Mouse (Mus musculus) stomach, embryonic 14.5 days (tissue): Measurements from ENCODE around the gene Gng2. TPM values are rescaled to one million over a fixed set of nuclear protein-coding genes. Genes with fewer than 3 reads are reported as not detected.

Experiments
- ATAC-seq: fragments of 200-750 bp; cut with Nextera tagmentation; 2 replicates; pipeline ENCODE4 v1.8.0; 2017; ENCODE audit warnings: low read depth, moderate TSS enrichment; ENCODE audit not compliant: insufficient number of reproducible peaks, insufficient read depth, low FRiP score
- H3K27ac ChIP-seq: fragments of 300-500 bp; sonication (generic); 2 replicates; pipeline ENCODE4 v1.5.1; 2014; ENCODE audit warnings: mild to moderate bottlenecking, low read length, moderate library complexity, mixed read lengths
- H3K27me3 ChIP-seq: fragments of 300-500 bp; sonication (generic); 2 replicates; pipeline ENCODE4 v1.6.1; 2014; ENCODE audit warnings: low read length, control low read depth, mixed read lengths; ENCODE audit not compliant: control insufficient read depth, insufficient read depth
- H3K36me3 ChIP-seq: fragments of 300-500 bp; sonication (generic); 2 replicates; pipeline ENCODE4 v1.6.1; 2014; ENCODE audit warnings: mild to moderate bottlenecking, control low read depth, low read length, moderate library complexity, mixed read lengths; ENCODE audit not compliant: control insufficient read depth, insufficient read depth
- H3K4me1 ChIP-seq: fragments of 300-500 bp; sonication (generic); 2 replicates; pipeline ENCODE4 v1.6.1; 2014; ENCODE audit warnings: low read length, control low read depth, mixed read lengths; ENCODE audit not compliant: control insufficient read depth, insufficient read depth
- H3K4me2 ChIP-seq: fragments of 300-500 bp; sonication (generic); replicated peaks from 2 replicates; pipeline ENCODE4 v1.6.1; 2014; ENCODE audit warnings: low read depth, low read length, control low read depth
- H3K4me3 ChIP-seq: fragments of 300-500 bp; sonication (generic); 2 replicates; pipeline ENCODE4 v1.5.1; 2014; ENCODE audit warnings: low read depth, low read length, control low read depth
- H3K9ac ChIP-seq: fragments of 300-500 bp; sonication (generic); replicated peaks from 2 replicates; pipeline ENCODE4 v1.6.1; 2014; ENCODE audit warnings: low read depth, mild to moderate bottlenecking, control low read depth, low read length, moderate library complexity, mixed read lengths
- H3K9me3 ChIP-seq: fragments of 300-500 bp; sonication (generic); 2 replicates; pipeline ENCODE4 v1.6.1; 2016; ENCODE audit warnings: low read depth, low read length, control low read depth; ENCODE audit not compliant: control insufficient read depth
- WGBS: fragments of 180-500 bp; shearing (Covaris S2); extraction: QIAGEN DNeasy Blood & Tissue Kit; methylation state at CpG from one replicate; pipeline ENCODE4 v1.1.7; 2014; 5-methylcytosine and 5-hydroxymethylcytosine counted together
- polyA plus RNA-seq: library from polyadenylated mRNA; unstranded; fragments of >200 nt; fragmentation: Nextera tagmentation; extraction: Ambion mirVana; gene quantifications from 2 replicates; pipeline ENCODE4 v1.2.1, GENCODE M21; 2014

Gng2 gene
- polyA plus RNA-seq, 1 experiment from 2014 or later = 72.5 TPM

DNA sequence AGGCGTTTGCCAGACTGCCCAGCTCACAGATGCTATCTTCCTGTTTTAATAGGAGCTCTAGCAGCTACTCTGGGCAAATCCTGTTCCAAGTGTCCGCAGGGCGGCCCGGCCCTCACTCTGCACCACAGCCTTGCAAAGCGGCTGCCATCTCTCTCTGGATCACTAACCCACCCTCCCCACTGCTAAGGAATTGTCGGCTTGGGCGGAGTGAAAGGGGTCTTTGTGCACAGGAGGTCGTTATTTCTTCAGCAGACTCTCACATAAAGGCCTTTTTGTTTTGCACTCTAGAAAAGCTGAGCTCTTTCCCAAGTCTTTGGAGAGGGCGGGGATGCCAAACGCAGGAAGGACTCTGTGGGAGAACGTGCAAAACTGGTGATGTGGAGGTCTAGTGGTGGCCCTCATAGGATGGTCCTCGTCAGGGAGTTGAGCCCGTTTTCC, 57.2 kb downstream of the Gng2 start:
- WGBS = 70% methylated on average over 13 of the region's 13 CpGs

GRCm38 (mm10) chr14:19919789-19920188, 57.6 kb downstream of the Gng2 start:
- Histone ChIP-seq H3K4me1 (no peaks in the 10 kb centered on the region), H3K27ac (no peak overlapping the region), H3K27me3 (no peaks in the 10 kb centered on the region), H3K4me3 (no peak overlapping the region), H3K4me2 (no peak overlapping the region), H3K9ac (no peak overlapping the region), H3K9me3 (no peaks in the 10 kb centered on the region), H3K36me3 (no peaks in the 10 kb centered on the region)
- 73% methylated on average over 7 of the region's 7 CpGs for WGBS
- no peak for ATAC-seq

More for the DNA sequence above, 57.2 kb downstream of the Gng2 start:
- no peaks in the 10 kb centered on the region for H3K36me3 ChIP-seq
- no peak overlapping the region for H3K9ac ChIP-seq
- H3K4me3 ChIP-seq = no peak overlapping the region
- ATAC-seq = no peak
- H3K27me3 ChIP-seq = no peaks in the 10 kb centered on the region
- no peak overlapping the region for H3K4me2 ChIP-seq
- H3K9me3 ChIP-seq = no peaks in the 10 kb centered on the region
- H3K27ac ChIP-seq = no peak overlapping the region
- H3K4me1 ChIP-seq = no peaks in the 10 kb centered on the region

GRCm38 (mm10) chr14:19917534-19917933, 59.9 kb downstream of the Gng2 start:
- ATAC-seq = no peak

GRCm38 (mm10) chr14:19916315-19916714, 61.1 kb downstream of the Gng2 start:
- no peaks in the 10 kb centered on the region for H3K4me1 ChIP-seq
- H3K27ac ChIP-seq = no peak overlapping the region
- no peaks in the 10 kb centered on the region for H3K27me3 ChIP-seq
- H3K4me2 ChIP-seq = no peak overlapping the region
- no peaks in the 10 kb centered on the region for H3K36me3 ChIP-seq
- no peak overlapping the region for H3K9ac ChIP-seq
- no peaks in the 10 kb centered on the region for H3K9me3 ChIP-seq
- 80% methylated on average over 2 of the region's 2 CpGs for WGBS
- no peak for ATAC-seq
- H3K4me3 ChIP-seq = no peak overlapping the region

More at GRCm38 (mm10) chr14:19917534-19917933, 59.9 kb downstream of the Gng2 start:
- H3K4me3 ChIP-seq = no peak overlapping the region
- H3K4me1 ChIP-seq = no peaks in the 10 kb centered on the region
- no peaks in the 10 kb centered on the region for H3K27me3 ChIP-seq
- H3K27ac ChIP-seq = no peak overlapping the region
- no peak overlapping the region for H3K4me2 ChIP-seq
- H3K36me3 ChIP-seq = no peaks in the 10 kb centered on the region
- WGBS = 72% methylated on average over 7 of the region's 7 CpGs
- H3K9ac ChIP-seq = no peak overlapping the region
- no peaks in the 10 kb centered on the region for H3K9me3 ChIP-seq

- ATAC-seq = no peak
- WGBS = 86% methylated on average over 3 of the region's 3 CpGs
- Histone ChIP-seq H3K4me3 (no peak overlapping the region), H3K4me2 (no peak overlapping the region), H3K4me1 (no peaks in the 10 kb centered on the region), H3K9ac (no peak overlapping the region), H3K27ac (no peak overlapping the region), H3K9me3 (no peaks in the 10 kb centered on the region), H3K36me3 (no peaks in the 10 kb centered on the region), H3K27me3 (no peaks in the 10 kb centered on the region)
Measured at GRCm38 (mm10) chr14:19912891-19913290, 64.5 kb downstream of the Gng2 start.

- H3K9me3 ChIP-seq = no peaks in the 10 kb centered on the region
- H3K27ac ChIP-seq = no peak overlapping the region
- ATAC-seq = no peak
- H3K4me1 ChIP-seq = no peaks in the 10 kb centered on the region
- no peaks in the 10 kb centered on the region for H3K36me3 ChIP-seq
- no peak overlapping the region for H3K4me2 ChIP-seq
- no peaks in the 10 kb centered on the region for H3K27me3 ChIP-seq
- H3K4me3 ChIP-seq = no peak overlapping the region
- WGBS = 60% methylated on average over 5 of the region's 5 CpGs
- no peak overlapping the region for H3K9ac ChIP-seq
Measured at GRCm38 (mm10) chr14:19905615-19906014, 71.8 kb downstream of the Gng2 start.

DNA sequence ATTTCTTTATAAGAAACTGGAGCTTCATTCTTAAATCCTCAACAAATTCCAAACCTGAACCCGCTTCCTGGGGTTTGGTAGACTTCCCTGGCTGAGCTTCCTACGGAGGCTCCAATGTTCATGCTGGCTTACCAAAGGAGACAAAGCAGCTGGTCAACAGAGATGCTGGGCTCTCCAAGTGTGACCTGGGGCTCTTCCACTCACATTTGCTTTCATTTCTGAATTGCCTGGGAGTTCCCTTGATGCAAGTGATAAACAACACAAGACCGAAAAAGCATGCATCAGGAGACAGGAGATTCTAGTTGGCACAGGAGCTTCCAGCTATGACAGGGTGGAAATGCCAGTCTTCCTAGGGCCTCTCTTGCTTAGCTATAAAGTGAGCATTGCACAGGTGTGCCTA, 72.6 kb downstream of the Gng2 start:
- Histone ChIP-seq H3K27ac (no peak overlapping the region), H3K4me2 (no peak overlapping the region), H3K4me3 (no peak overlapping the region), H3K9me3 (no peaks in the 10 kb centered on the region), H3K9ac (no peak overlapping the region), H3K36me3 (no peaks in the 10 kb centered on the region), H3K27me3 (no peaks in the 10 kb centered on the region), H3K4me1 (no peaks in the 10 kb centered on the region)
- WGBS = 75% methylated on average over 3 of the region's 3 CpGs
- no peak for ATAC-seq

DNA sequence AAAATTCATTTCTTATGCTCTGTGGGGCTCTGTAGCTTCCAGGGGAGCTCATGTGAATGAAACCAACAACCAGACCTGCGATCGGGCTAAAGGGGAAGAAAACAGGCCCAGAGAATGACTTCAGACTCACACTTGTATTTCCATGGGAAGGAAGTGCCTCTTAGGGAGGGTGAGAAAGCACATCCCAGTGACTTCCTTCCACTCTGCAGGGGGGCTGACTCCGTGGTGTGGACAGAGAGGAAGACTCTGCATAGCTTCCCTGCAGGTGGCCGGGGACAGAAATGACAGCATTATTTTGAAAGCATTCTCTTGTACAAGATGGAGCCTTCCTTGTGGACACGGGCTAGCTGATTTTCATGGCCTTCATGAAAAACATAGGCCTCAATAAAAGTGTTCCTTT, 73.4 kb downstream of the Gng2 start:
- Histone ChIP-seq H3K9ac (no peak overlapping the region), H3K4me2 (no peak overlapping the region), H3K36me3 (no peaks in the 10 kb centered on the region), H3K4me1 (no peaks in the 10 kb centered on the region), H3K27ac (no peak overlapping the region), H3K9me3 (no peaks in the 10 kb centered on the region), H3K27me3 (no peaks in the 10 kb centered on the region), H3K4me3 (no peak overlapping the region)
- ATAC-seq = no peak
- WGBS = 60% methylated on average over 5 of the region's 5 CpGs

- Histone ChIP-seq H3K9ac (no peak overlapping the region), H3K36me3 (no peaks in the 10 kb centered on the region), H3K4me2 (no peak overlapping the region), H3K4me3 (no peak overlapping the region), H3K27me3 (no peaks in the 10 kb centered on the region), H3K9me3 (no peaks in the 10 kb centered on the region), H3K4me1 (no peaks in the 10 kb centered on the region), H3K27ac (no peak overlapping the region)
- WGBS = 92% methylated on average over 4 of the region's 4 CpGs
- no peak for ATAC-seq
Measured at GRCm38 (mm10) chr14:19900492-19900891, 76.9 kb downstream of the Gng2 start.
